Mouse (Mus musculus) lung, embryonic 16.5 days (tissue): ENCODE results near the gene Hsf5. TPM values are rescaled to one million over a fixed set of nuclear protein-coding genes. Genes with fewer than 3 reads are reported as not detected.
A peak's percentile ranks its signal among the peaks of the same experiment; 100 is the strongest.

Experiments used
- ATAC-seq: fragments of 200-750 bp; cut with Nextera tagmentation; 2 replicates; pipeline ENCODE4 v1.8.0; 2017; ENCODE audit warnings: low read depth, mild to moderate bottlenecking, moderate library complexity
- H3K27ac ChIP-seq: fragments of 300-500 bp; sonication (generic); 2 replicates; pipeline ENCODE4 v1.5.1; 2014; ENCODE audit warnings: mild to moderate bottlenecking, control low read depth, low read length
- H3K27me3 ChIP-seq: fragments of 300-500 bp; sonication (generic); 2 replicates; pipeline ENCODE4 v1.6.1; 2014; ENCODE audit warnings: low read depth, low read length, mixed read lengths; ENCODE audit not compliant: control insufficient read depth, insufficient read depth
- H3K36me3 ChIP-seq: fragments of 300-500 bp; sonication (generic); 2 replicates; pipeline ENCODE4 v1.6.1; 2014; ENCODE audit warnings: low read length; ENCODE audit not compliant: control insufficient read depth, insufficient read depth
- H3K4me1 ChIP-seq: fragments of 300-500 bp; sonication (generic); replicated peaks from 2 replicates; pipeline ENCODE4 v1.6.1; 2014; ENCODE audit warnings: low read length, mixed read lengths; ENCODE audit not compliant: control insufficient read depth, insufficient read depth
- H3K4me2 ChIP-seq: fragments of 300-500 bp; sonication (generic); 2 replicates; pipeline ENCODE4 v1.6.1; 2014; ENCODE audit warnings: low read depth, low read length, control low read depth
- H3K4me3 ChIP-seq: fragments of 300-500 bp; sonication (generic); 2 replicates; pipeline ENCODE4 v1.5.1; 2014; ENCODE audit warnings: mild to moderate bottlenecking, low read length, control low read depth
- H3K9ac ChIP-seq: fragments of 300-500 bp; sonication (generic); 2 replicates; pipeline ENCODE4 v1.6.1; 2014; ENCODE audit warnings: low read length, control low read depth
- H3K9me3 ChIP-seq: fragments of 300-500 bp; sonication (generic); 2 replicates; pipeline ENCODE4 v1.6.1; 2016; ENCODE audit warnings: low read length; ENCODE audit not compliant: control insufficient read depth
- WGBS: fragments of 180-500 bp; shearing (Covaris S2); extraction: QIAGEN DNeasy Blood & Tissue Kit; methylation state at CpG from one replicate; pipeline ENCODE4 v1.1.7; 2014; 5-methylcytosine and 5-hydroxymethylcytosine counted together
- polyA plus RNA-seq: library from polyadenylated mRNA; unstranded; fragments of >200 nt; fragmentation: Nextera tagmentation; extraction: Ambion mirVana; gene quantifications from 2 replicates; pipeline ENCODE4 v1.2.1, GENCODE M21; 2015

The Hsf5 gene
- polyA plus RNA-seq, 1 experiment from 2014 or later, result 0.25 TPM

GRCm38 (mm10) chr11:87615551-87615950 is 1.4 kb upstream of the Hsf5 start:
- no peaks in the 10 kb centered on the region for H3K4me1 ChIP-seq
- no peaks in the 10 kb centered on the region for H3K27me3 ChIP-seq
- no peak overlapping the region for H3K9ac ChIP-seq
- no peak overlapping the region for H3K27ac ChIP-seq
- H3K4me3 ChIP-seq, result no peak overlapping the region
- H3K9me3 ChIP-seq, result peaks cover 8% of the 10 kb centered on the region
- 88% methylated on average over 5 of the region's 5 CpGs for WGBS
- no peak overlapping the region for H3K4me2 ChIP-seq
- H3K36me3 ChIP-seq, result peaks cover 65% of the 10 kb centered on the region
- ATAC-seq, result no peak

GRCm38 (mm10) chr11:87615952-87616351 is 1.0 kb upstream of the Hsf5 start:
- Histone ChIP-seq H3K36me3 (peaks cover 64% of the 10 kb centered on the region), H3K4me3 (no peak overlapping the region), H3K4me2 (no peak overlapping the region), H3K4me1 (no peaks in the 10 kb centered on the region), H3K27ac (no peak overlapping the region), H3K9me3 (peaks cover 8% of the 10 kb centered on the region), H3K9ac (no peak overlapping the region), H3K27me3 (no peaks in the 10 kb centered on the region)
- no peak for ATAC-seq
- WGBS, result 86% methylated on average over 2 of the region's 2 CpGs

- no peak for ATAC-seq
- Histone ChIP-seq H3K9ac (no peak overlapping the region), H3K4me3 (no peak overlapping the region), H3K4me2 (no peak overlapping the region), H3K4me1 (no peaks in the 10 kb centered on the region), H3K27me3 (no peaks in the 10 kb centered on the region), H3K27ac (no peak overlapping the region; the same call in 1 of the 2 replicates), H3K36me3 (peaks cover 51% of the 10 kb centered on the region), H3K9me3 (peaks cover 8% of the 10 kb centered on the region)
- WGBS, result 94% methylated on average over 32 of the region's 32 CpGs
Observed at GRCm38 (mm10) chr11:87617606-87618005, 642 bp downstream of the Hsf5 start.

GRCm38 (mm10) chr11:87623160-87623559 is 6.2 kb downstream of the Hsf5 start:
- 76% methylated on average over 4 of the region's 4 CpGs for WGBS
- H3K9me3 ChIP-seq, result no peaks in the 10 kb centered on the region
- H3K4me3 ChIP-seq, result no peak overlapping the region
- no peak overlapping the region for H3K9ac ChIP-seq
- H3K36me3 ChIP-seq, result peaks cover 11% of the 10 kb centered on the region; the same call in 1 of the 2 replicates
- H3K4me2 ChIP-seq, result no peak overlapping the region
- H3K27ac ChIP-seq, result no peak overlapping the region
- no peak for ATAC-seq
- no peaks in the 10 kb centered on the region for H3K27me3 ChIP-seq
- no peaks in the 10 kb centered on the region for H3K4me1 ChIP-seq

- Histone ChIP-seq H3K9ac (no peak overlapping the region), H3K9me3 (no peaks in the 10 kb centered on the region), H3K4me2 (no peak overlapping the region), H3K36me3 (no peaks in the 10 kb centered on the region), H3K4me1 (no peaks in the 10 kb centered on the region), H3K27me3 (no peaks in the 10 kb centered on the region), H3K27ac (no peak overlapping the region), H3K4me3 (no peak overlapping the region)
- WGBS, result 19% methylated on average over 10 of the region's 10 CpGs
- 0 out of 2 replicates have a peak, but pooled peaks have one; percentile 47 for ATAC-seq
Observed at GRCm38 (mm10) chr11:87629859-87630258, 12.9 kb downstream of the Hsf5 start.

- Histone ChIP-seq H3K27me3 (no peaks in the 10 kb centered on the region), H3K9ac (peak overlapping the region; percentile 82), H3K27ac (no peak overlapping the region), H3K4me2 (peak overlapping the region; percentile 81), H3K36me3 (no peaks in the 10 kb centered on the region), H3K9me3 (no peaks in the 10 kb centered on the region), H3K4me3 (peak overlapping the region; percentile 52), H3K4me1 (peaks cover 2% of the 10 kb centered on the region; the same call in 1 of the 2 replicates)
- peak; percentile 28; the same call in 1 of the 2 replicates for ATAC-seq
- WGBS, result 15% methylated on average over 2 of the region's 2 CpGs
Observed at GRCm38 (mm10) chr11:87638793-87639192, 21.8 kb downstream of the Hsf5 start.

GRCm38 (mm10) chr11:87639206-87639605 is 22.2 kb downstream of the Hsf5 start:
- Histone ChIP-seq H3K4me1 (peaks cover 2% of the 10 kb centered on the region; the same call in 1 of the 2 replicates), H3K9me3 (no peaks in the 10 kb centered on the region), H3K9ac (peak overlapping the region; percentile 82), H3K4me2 (peak overlapping the region; percentile 81), H3K4me3 (peak overlapping the region; percentile 52), H3K27me3 (no peaks in the 10 kb centered on the region), H3K27ac (no peak overlapping the region), H3K36me3 (no peaks in the 10 kb centered on the region)
- WGBS, result 2% methylated on average over 29 of the region's 29 CpGs
- ATAC-seq, result peak; percentile 96

- peaks cover 2% of the 10 kb centered on the region; the same call in 1 of the 2 replicates for H3K4me1 ChIP-seq
- H3K4me2 ChIP-seq, result no peak overlapping the region
- no peaks in the 10 kb centered on the region for H3K9me3 ChIP-seq
- no peak for ATAC-seq
- no peak overlapping the region for H3K27ac ChIP-seq
- no peak overlapping the region for H3K4me3 ChIP-seq
- no peak overlapping the region for H3K9ac ChIP-seq
- H3K36me3 ChIP-seq, result no peaks in the 10 kb centered on the region
- no peaks in the 10 kb centered on the region for H3K27me3 ChIP-seq
Observed at GRCm38 (mm10) chr11:87642865-87643264, 25.9 kb downstream of the Hsf5 start.

- no peak overlapping the region for H3K4me3 ChIP-seq
- H3K4me2 ChIP-seq, result no peak overlapping the region
- no peak overlapping the region for H3K27ac ChIP-seq
- no peak overlapping the region for H3K9ac ChIP-seq
- no peaks in the 10 kb centered on the region for H3K27me3 ChIP-seq
- H3K36me3 ChIP-seq, result no peaks in the 10 kb centered on the region
- 67% methylated on average over 5 of the region's 5 CpGs for WGBS
- peaks cover 2% of the 10 kb centered on the region; the same call in 1 of the 2 replicates for H3K4me1 ChIP-seq
- ATAC-seq, result no peak
- H3K9me3 ChIP-seq, result no peaks in the 10 kb centered on the region
Observed at GRCm38 (mm10) chr11:87654693-87655092, 37.7 kb downstream of the Hsf5 start.

- H3K9me3 ChIP-seq, result no peaks in the 10 kb centered on the region
- H3K4me3 ChIP-seq, result no peak overlapping the region
- no peak overlapping the region for H3K9ac ChIP-seq
- H3K36me3 ChIP-seq, result no peaks in the 10 kb centered on the region
- no peak for ATAC-seq
- H3K27me3 ChIP-seq, result no peaks in the 10 kb centered on the region
- no peak overlapping the region for H3K27ac ChIP-seq
- H3K4me1 ChIP-seq, result peaks cover 2% of the 10 kb centered on the region; the same call in 1 of the 2 replicates
- 46% methylated on average over 7 of the region's 7 CpGs for WGBS
- H3K4me2 ChIP-seq, result no peak overlapping the region
Observed at GRCm38 (mm10) chr11:87659216-87659615, 42.3 kb downstream of the Hsf5 start.
